ENCODE assay signal across 8 mouse cellular contexts in genomic region chr2:155825904-155826629, GRCm38 (mm10). TPM values are rescaled to one million over a fixed set of nuclear protein-coding genes. Genes with fewer than 3 reads are reported as not detected.
DNase-seq lines count a peak whose midpoint lies in the region; ATAC-seq and TF ChIP-seq lines count a peak whose summit lies in the region.

No protein-coding gene starts in this region.

- no peaks in the 10 kb centered on the region for H3K27me3 ChIP-seq in heart, embryonic 16.5 days (ENCODE audit: control insufficient read depth, insufficient read depth, low read length)
- no peaks in the 10 kb centered on the region for H3K27me3 ChIP-seq in kidney, embryonic 15.5 days
- H3K27me3 ChIP-seq in midbrain, embryonic 12.5 days: no peaks in the 10 kb centered on the region

- peak; percentile 50; the same call in 1 of the 2 replicates for TF ChIP-seq POLR2A in embryonic fibroblast, embryonic 13.5 days (IDR thresholded peaks at IDR 0.05; ENCODE audit: low read depth, low read length)

- H3K4me2 ChIP-seq in heart, embryonic 16.5 days (ENCODE audit: low read depth, low read length): peak overlapping the region; percentile 95
- H3K4me2 ChIP-seq in kidney, embryonic 15.5 days: peak overlapping the region; percentile 71
- H3K4me2 ChIP-seq in midbrain, embryonic 12.5 days (replicated peaks): peak overlapping the region; percentile 92

- 1% methylated on average over 52 of the region's 52 CpGs for WGBS in heart, embryonic 16.5 days
- 1% methylated on average over 52 of the region's 52 CpGs for WGBS in kidney, embryonic 15.5 days
- WGBS in midbrain, embryonic 12.5 days: 2% methylated on average over 52 of the region's 52 CpGs

- DNase-seq in heart, postnatal 10 days: no peak
- DNase-seq in MEL-GATA-1-ER (ENCODE audit: extremely low read depth, low read depth): peak; percentile 24
- DNase-seq in frontal cortex, postnatal 10 days (ENCODE audit: low spot score in 2 of 2): no peak
- no peak for DNase-seq in gastrocnemius, postnatal 14 days

- H3K4me1 ChIP-seq in heart, embryonic 16.5 days (ENCODE audit: control insufficient read depth, insufficient read depth, low read length): peaks cover 16% of the 10 kb centered on the region
- H3K4me1 ChIP-seq in embryonic fibroblast, embryonic 13.5 days (ENCODE audit: control insufficient read depth, insufficient read depth, low read length): no peaks in the 10 kb centered on the region
- H3K4me1 ChIP-seq in kidney, embryonic 15.5 days: peaks cover 19% of the 10 kb centered on the region
- peaks cover 18% of the 10 kb centered on the region for H3K4me1 ChIP-seq in midbrain, embryonic 12.5 days

- peak overlapping the region; percentile 87 for H3K27ac ChIP-seq in heart, embryonic 16.5 days (ENCODE audit: low read length)
- H3K27ac ChIP-seq in embryonic fibroblast, embryonic 13.5 days (ENCODE audit: insufficient read depth, low read length): peak overlapping the region; percentile 76
- peak overlapping the region; percentile 92 for H3K27ac ChIP-seq in kidney, embryonic 15.5 days
- peak overlapping the region; percentile 77 for H3K27ac ChIP-seq in midbrain, embryonic 12.5 days (replicated peaks)

- H3K36me3 ChIP-seq in heart, embryonic 16.5 days (ENCODE audit: control insufficient read depth, insufficient read depth): peaks cover 25% of the 10 kb centered on the region
- H3K36me3 ChIP-seq in kidney, embryonic 15.5 days: peaks cover 30% of the 10 kb centered on the region
- peaks cover 28% of the 10 kb centered on the region for H3K36me3 ChIP-seq in midbrain, embryonic 12.5 days

- peak overlapping the region; percentile 83 for H3K9ac ChIP-seq in heart, embryonic 16.5 days (ENCODE audit: low read length)
- peak overlapping the region; percentile 76 for H3K9ac ChIP-seq in kidney, embryonic 15.5 days
- peak overlapping the region; percentile 88 for H3K9ac ChIP-seq in midbrain, embryonic 12.5 days (replicated peaks)

- peak overlapping the region; percentile 98 for H3K4me3 ChIP-seq in heart, embryonic 16.5 days (ENCODE audit: low read length)
- H3K4me3 ChIP-seq in embryonic fibroblast, embryonic 13.5 days (ENCODE audit: insufficient read depth, low read length): peak overlapping the region; percentile 92
- peak overlapping the region; percentile 82 for H3K4me3 ChIP-seq in kidney, embryonic 15.5 days (replicated peaks)
- peak overlapping the region; percentile 96 for H3K4me3 ChIP-seq in midbrain, embryonic 12.5 days

- TF ChIP-seq CTCF in embryonic fibroblast, embryonic 13.5 days (IDR thresholded peaks at IDR 0.05; ENCODE audit: borderline replicate concordance, insufficient read depth, low read length): no peak

- H3K9me3 ChIP-seq in heart, embryonic 16.5 days (replicated peaks; ENCODE audit: control insufficient read depth, low read length): no peaks in the 10 kb centered on the region
- H3K9me3 ChIP-seq in kidney, embryonic 15.5 days (replicated peaks): no peaks in the 10 kb centered on the region
- no peaks in the 10 kb centered on the region for H3K9me3 ChIP-seq in midbrain, embryonic 12.5 days

- intact Hi-C loops in heart, postnatal 10 days (cut with DNase I): no loop called here
- intact Hi-C loops in gastrocnemius, postnatal 14 days (cut with DNase I; ENCODE audit: low total_unique reads): no loop called here

- ATAC-seq in heart, embryonic 16.5 days (replicated peaks; ENCODE audit: extremely low read depth, insufficient read depth, low FRiP score): peak; percentile 17
- ATAC-seq in kidney, embryonic 15.5 days (replicated peaks; ENCODE audit: low FRiP score): peak; percentile 13; the same call in 1 of the 2 replicates
- ATAC-seq in midbrain, embryonic 12.5 days (ENCODE audit: low FRiP score, low read depth): peak; percentile 50

RNA-seq across cellular contexts. Expression of gene Eif6, which starts 0.7 kb away (rescaled TPM):
- 125 and 140 TPM in 2 replicates for polyA plus RNA-seq in heart, embryonic 16.5 days (2015; fragmentation: Nextera tagmentation; extraction: Ambion mirVana)
- total RNA-seq in heart, postnatal 10 days (2021): 10 to 100 TPM; 77.5 to 79.5 TPM
- 131 and 133 TPM in 2 replicates for polyA plus RNA-seq in embryonic fibroblast, embryonic 13.5 days (2011; ENCODE audit: insufficient read length, low read depth, missing spikeins)
- polyA plus RNA-seq in kidney, embryonic 15.5 days (2015; fragmentation: Nextera tagmentation; extraction: Ambion mirVana): 204 and 210 TPM in 2 replicates
- 165 and 179 TPM in 2 replicates for polyA plus RNA-seq in midbrain, embryonic 12.5 days (2016; fragmentation: Nextera tagmentation; extraction: Ambion mirVana)
- 10 to 100 TPM; 48.0 to 48.3 TPM for total RNA-seq in gastrocnemius, postnatal 14 days (2021)

RNA-seq across cellular contexts. Expression of gene BC029722, which starts 6.8 kb away (rescaled TPM):
- 17.4 and 17.7 TPM in 2 replicates for polyA plus RNA-seq in heart, embryonic 16.5 days (2015; fragmentation: Nextera tagmentation; extraction: Ambion mirVana)
- 10 to 100 TPM; 16.3 to 16.8 TPM for total RNA-seq in heart, postnatal 10 days (2021)
- 35.2 and 46.7 TPM in 2 replicates for polyA plus RNA-seq in embryonic fibroblast, embryonic 13.5 days (2011; ENCODE audit: insufficient read length, low read depth, missing spikeins)
- polyA plus RNA-seq in kidney, embryonic 15.5 days (2015; fragmentation: Nextera tagmentation; extraction: Ambion mirVana): 14.5 and 18.1 TPM in 2 replicates
- 14.4 and 14.7 TPM in 2 replicates for polyA plus RNA-seq in midbrain, embryonic 12.5 days (2016; fragmentation: Nextera tagmentation; extraction: Ambion mirVana)
- total RNA-seq in gastrocnemius, postnatal 14 days (2021): 10 to 100 TPM; 17.8 to 19.3 TPM

RNA-seq across cellular contexts. Expression of gene Fam83c, which starts 8.6 kb away (rescaled TPM):
- 0.05 and 0.07 TPM in 2 replicates for polyA plus RNA-seq in heart, embryonic 16.5 days (2015; fragmentation: Nextera tagmentation; extraction: Ambion mirVana)
- not detected for total RNA-seq in heart, postnatal 10 days (2021)
- polyA plus RNA-seq in embryonic fibroblast, embryonic 13.5 days (2011; ENCODE audit: insufficient read length, low read depth, missing spikeins): not detected in 2 replicates
- 0.15 and 0.19 TPM in 2 replicates for polyA plus RNA-seq in kidney, embryonic 15.5 days (2015; fragmentation: Nextera tagmentation; extraction: Ambion mirVana)
- 0.26 and 0.47 TPM in 2 replicates for polyA plus RNA-seq in midbrain, embryonic 12.5 days (2016; fragmentation: Nextera tagmentation; extraction: Ambion mirVana)
- not detected for total RNA-seq in gastrocnemius, postnatal 14 days (2021)

RNA-seq across cellular contexts. Expression of gene Mmp24, which starts 50.9 kb away (rescaled TPM):
- polyA plus RNA-seq in heart, embryonic 16.5 days (2015; fragmentation: Nextera tagmentation; extraction: Ambion mirVana): 0.04 TPM in 1 of 2 replicates, not detected in the other
- under 1 TPM in 1 of 2 experiments, not detected in 1; 0.07 TPM for total RNA-seq in heart, postnatal 10 days (2021)
- 0.16 TPM in 1 of 2 replicates, not detected in the other for polyA plus RNA-seq in embryonic fibroblast, embryonic 13.5 days (2011; ENCODE audit: insufficient read length, low read depth, missing spikeins)
- polyA plus RNA-seq in kidney, embryonic 15.5 days (2015; fragmentation: Nextera tagmentation; extraction: Ambion mirVana): 0.14 and 0.16 TPM in 2 replicates
- polyA plus RNA-seq in midbrain, embryonic 12.5 days (2016; fragmentation: Nextera tagmentation; extraction: Ambion mirVana): 4.9 and 5.2 TPM in 2 replicates
- under 1 TPM in 1 of 2 experiments, not detected in 1; 0.08 TPM for total RNA-seq in gastrocnemius, postnatal 14 days (2021)
